In genomic region chr10:83785003-83785402, GRCm38 (mm10) we compare ENCODE assay signal across 8 mouse cellular contexts.
DNase-seq lines count a peak whose midpoint lies in the region; ATAC-seq and TF ChIP-seq lines count a peak whose summit lies in the region.

No protein-coding gene starts in this region.

- no peaks in the 10 kb centered on the region for H3K27me3 ChIP-seq in liver, postnatal 0 days (ENCODE audit: insufficient read depth, low read length)
- H3K27me3 ChIP-seq in liver, embryonic 12.5 days (replicated peaks), result no peaks in the 10 kb centered on the region

- no peaks in the 10 kb centered on the region for H3K4me1 ChIP-seq in liver, postnatal 0 days (ENCODE audit: insufficient read depth)
- H3K4me1 ChIP-seq in liver, embryonic 12.5 days, result no peaks in the 10 kb centered on the region

- no peaks in the 10 kb centered on the region for H3K9me3 ChIP-seq in liver, postnatal 0 days (ENCODE audit: low read length)
- no peaks in the 10 kb centered on the region for H3K9me3 ChIP-seq in liver, embryonic 12.5 days (replicated peaks)

- no peak overlapping the region for H3K4me2 ChIP-seq in liver, postnatal 0 days (ENCODE audit: low read depth, low read length)
- no peak overlapping the region for H3K4me2 ChIP-seq in liver, embryonic 12.5 days

- no peaks in the 10 kb centered on the region for H3K36me3 ChIP-seq in liver, postnatal 0 days (replicated peaks; ENCODE audit: insufficient read depth, low read length)
- H3K36me3 ChIP-seq in liver, embryonic 12.5 days, result no peaks in the 10 kb centered on the region

- TF ChIP-seq EP300 in liver, postnatal 0 days (IDR thresholded peaks at IDR 0.05; ENCODE audit: low read depth), result no peak

- DNase-seq in cerebellum, postnatal 25 days, result peak; percentile 24 to 49
- no peak for DNase-seq in cerebellum, adult 8-10 months
- DNase-seq in liver, postnatal 0 days, result peak; percentile 15
- peak; percentile 59 for DNase-seq in brain, adult 2 months (ENCODE audit: low read depth, low spot score)
- DNase-seq in kidney, postnatal 10 days, result peak; percentile 51
- DNase-seq in retina, postnatal 1 day, result peak; percentile 26
- DNase-seq in cerebellum, adult 11-12 months, result no peak

- H3K27ac ChIP-seq in liver, postnatal 0 days (ENCODE audit: low read depth), result no peak overlapping the region
- no peak overlapping the region for H3K27ac ChIP-seq in liver, embryonic 12.5 days

- 36% methylated on average over 5 of the region's 5 CpGs for WGBS in liver, postnatal 0 days (ENCODE audit: insufficient replicate concordance)
- 21% methylated on average over 5 of the region's 5 CpGs for WGBS in liver, embryonic 12.5 days (ENCODE audit: insufficient replicate concordance)

- TF ChIP-seq CTCF in liver, postnatal 0 days (IDR thresholded peaks at IDR 0.05; ENCODE audit: low read depth), result peak; percentile 71

- no peak for ATAC-seq in liver, postnatal 0 days
- no peak for ATAC-seq in liver, embryonic 12.5 days

- H3K4me3 ChIP-seq in liver, postnatal 0 days (ENCODE audit: low read depth, low read length), result no peak overlapping the region
- H3K4me3 ChIP-seq in liver, embryonic 12.5 days, result no peak overlapping the region

- no peak overlapping the region for H3K9ac ChIP-seq in liver, postnatal 0 days (replicated peaks)
- H3K9ac ChIP-seq in liver, embryonic 12.5 days, result no peak overlapping the region

Comparison
In these comparisons a context has a peak if more than half of its experiments do, and no peak if none do; other contexts are left out.
1. DNase-seq: peak in cerebellum, postnatal 25 days (2 of 2), liver, postnatal 0 days (single experiment), brain, adult 2 months (single experiment), kidney, postnatal 10 days (single experiment) and retina, postnatal 1 day (single experiment); none in cerebellum, adult 8-10 months (single experiment) and cerebellum, adult 11-12 months (single experiment).